Mouse (Mus musculus) midbrain, postnatal 0 days (tissue): ENCODE data around the gene Tmem132d. TPM values are rescaled to one million over a fixed set of nuclear protein-coding genes. Genes with fewer than 3 reads are reported as not detected.

Experiments
- ATAC-seq: fragments of 200-750 bp; cut with Nextera tagmentation; 2 replicates; pipeline ENCODE4 v1.8.0; 2017; ENCODE audit warnings: moderate number of reproducible peaks, mild to moderate bottlenecking, moderate TSS enrichment, moderate library complexity; ENCODE audit not compliant: low FRiP score
- DNase-seq: peaks from one replicate; pipeline ENCODE4 v3.0.0-alpha.2; 2015; ENCODE audit warnings: low spot score
- H3K27ac ChIP-seq: fragments of 300-500 bp; sonication (generic); 2 replicates; pipeline ENCODE4 v1.5.1; 2014; ENCODE audit warnings: low read depth, mild to moderate bottlenecking, low read length, mixed read lengths
- H3K27me3 ChIP-seq: fragments of 300-500 bp; sonication (generic); 2 replicates; pipeline ENCODE4 v1.6.1; 2014; ENCODE audit warnings: low read length, control low read depth, mixed read lengths; ENCODE audit not compliant: insufficient read depth
- H3K36me3 ChIP-seq: fragments of 300-500 bp; sonication (generic); 2 replicates; pipeline ENCODE4 v1.6.1; 2014; ENCODE audit warnings: low read length, control low read depth, mixed read lengths; ENCODE audit not compliant: insufficient read depth
- H3K4me1 ChIP-seq: fragments of 300-500 bp; sonication (generic); 2 replicates; pipeline ENCODE4 v1.6.1; 2014; ENCODE audit warnings: mild to moderate bottlenecking, control low read depth, antibody characterized with exemption, low read length, mixed read lengths; ENCODE audit not compliant: insufficient read depth
- H3K4me2 ChIP-seq: fragments of 300-500 bp; sonication (generic); 2 replicates; pipeline ENCODE4 v1.6.1; 2014; ENCODE audit warnings: low read depth, mild to moderate bottlenecking, low read length, mixed read lengths; ENCODE audit not compliant: poor library complexity, severe bottlenecking
- H3K4me3 ChIP-seq: fragments of 300-500 bp; sonication (generic); 2 replicates; pipeline ENCODE4 v1.5.1; 2014; ENCODE audit warnings: low read depth, mild to moderate bottlenecking, low read length, moderate library complexity
- H3K9ac ChIP-seq: fragments of 300-500 bp; sonication (generic); replicated peaks from 2 replicates; pipeline ENCODE4 v1.6.1; 2014; ENCODE audit warnings: mild to moderate bottlenecking, low read length, moderate library complexity, mixed read lengths; ENCODE audit not compliant: poor library complexity, severe bottlenecking
- H3K9me3 ChIP-seq: fragments of 300-500 bp; sonication (generic); 2 replicates; pipeline ENCODE4 v1.6.1; 2016; ENCODE audit warnings: low read length, control low read depth
- CTCF ChIP-seq: IDR thresholded peaks from 2 replicates; pipeline ENCODE4 v1.5.1; 2016; ENCODE audit warnings: antibody characterized with exemption, mild to moderate bottlenecking
- WGBS: fragments of 180-500 bp; shearing (Covaris S2); extraction: QIAGEN DNeasy Blood & Tissue Kit; methylation state at CpG from one replicate; pipeline ENCODE4 v1.1.7; 2014; 5-methylcytosine and 5-hydroxymethylcytosine counted together
- polyA plus RNA-seq: library from polyadenylated mRNA; unstranded; fragments of >200 nt; fragmentation: Nextera tagmentation; extraction: Ambion mirVana; gene quantifications from 2 replicates; pipeline ENCODE4 v1.2.1, GENCODE M21; 2015
- total RNA-seq: library from RNA; depleted of rRNA; stranded (reverse); fragments of >200 nt; gene quantifications from 2 replicates; pipeline ENCODE4 v1.2.3, GENCODE M21; 2014

The Tmem132d gene
- total and polyA plus RNA-seq, 2 experiments from 2014 or later: 4.0 to 14.7 TPM

DNA sequence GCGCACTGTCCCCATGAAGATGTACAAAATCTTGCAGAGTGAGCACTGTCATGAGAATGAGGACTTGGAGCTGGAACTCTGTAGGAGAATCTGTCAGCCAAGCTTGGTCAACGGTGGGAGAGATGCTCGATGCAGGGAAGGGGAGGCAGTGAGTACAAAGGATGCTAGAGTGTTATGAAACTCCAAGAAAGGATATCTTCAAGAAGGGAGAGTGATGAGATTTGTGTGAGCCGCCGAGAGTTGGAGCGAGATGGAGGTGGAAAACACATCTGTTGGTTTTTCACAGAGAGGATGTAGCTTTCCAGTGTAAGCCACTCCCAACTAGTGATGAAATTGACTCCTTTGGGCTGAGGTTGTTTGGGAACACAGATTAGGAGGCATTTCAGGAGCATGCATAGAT, 604.1 kb downstream of the Tmem132d start:
- 90% methylated on average over 6 of the region's 6 CpGs for WGBS
- H3K9me3 ChIP-seq: no peaks in the 10 kb centered on the region
- ATAC-seq (no peak), DNase-seq (no peak)
- no peak overlapping the region for H3K4me3 ChIP-seq
- TF ChIP-seq CTCF: no peak
- no peak overlapping the region for H3K9ac ChIP-seq
- H3K4me2 ChIP-seq: no peak overlapping the region
- H3K27me3 ChIP-seq: no peaks in the 10 kb centered on the region
- no peaks in the 10 kb centered on the region for H3K36me3 ChIP-seq
- H3K4me1 ChIP-seq: no peaks in the 10 kb centered on the region
- no peak overlapping the region for H3K27ac ChIP-seq

DNA sequence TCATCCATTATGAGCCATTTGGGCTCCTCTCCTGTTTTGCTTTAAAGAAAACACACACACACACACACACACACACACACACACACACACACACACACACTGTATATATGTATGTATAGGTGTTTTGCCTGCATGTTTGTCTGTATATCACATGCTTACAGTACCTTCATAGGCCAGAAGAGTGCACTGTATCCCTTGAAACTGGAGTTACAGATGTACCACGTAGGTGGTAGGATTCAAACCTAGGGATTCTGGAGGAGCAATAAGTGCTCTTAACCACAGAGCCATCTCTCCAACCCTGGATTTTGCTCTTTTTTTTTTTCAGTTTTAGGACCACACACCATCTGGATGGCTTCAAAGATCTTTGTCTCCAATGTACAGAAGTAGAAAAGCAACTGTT, 610.9 kb downstream of the Tmem132d start:
- no peak overlapping the region for H3K9ac ChIP-seq
- DNase-seq (peak; percentile 9), ATAC-seq (no peak)
- no peak overlapping the region for H3K4me2 ChIP-seq
- H3K4me1 ChIP-seq: no peaks in the 10 kb centered on the region
- H3K27me3 ChIP-seq: no peaks in the 10 kb centered on the region
- peak; percentile 60 for TF ChIP-seq CTCF
- H3K9me3 ChIP-seq: no peaks in the 10 kb centered on the region
- WGBS: 30% methylated on average over 1 of the region's 1 CpGs
- no peaks in the 10 kb centered on the region for H3K36me3 ChIP-seq
- H3K27ac ChIP-seq: no peak overlapping the region
- H3K4me3 ChIP-seq: no peak overlapping the region

DNA sequence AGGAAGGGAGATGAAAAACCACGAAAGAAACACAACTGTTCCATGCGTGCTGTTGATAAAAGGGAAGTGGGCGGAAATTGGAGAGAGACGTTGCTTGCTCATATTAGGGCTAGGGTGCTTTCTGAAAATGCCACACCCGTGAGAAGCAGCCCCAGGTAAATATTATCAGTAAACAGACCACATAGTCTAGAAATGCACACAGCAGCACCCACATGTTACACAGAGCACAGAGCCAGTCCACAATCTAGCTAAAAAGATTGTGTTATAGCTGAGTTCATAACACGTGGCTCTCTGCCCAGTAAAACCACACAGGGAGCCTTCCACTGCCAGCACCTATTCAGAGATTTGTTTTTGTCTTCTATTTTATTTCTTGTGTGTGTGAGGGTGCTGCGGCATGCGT, 617.6 kb downstream of the Tmem132d start:
- ATAC-seq (no peak), DNase-seq (no peak)
- no peak overlapping the region for H3K27ac ChIP-seq
- H3K36me3 ChIP-seq: no peaks in the 10 kb centered on the region
- no peak for TF ChIP-seq CTCF
- H3K4me2 ChIP-seq: no peak overlapping the region
- no peaks in the 10 kb centered on the region for H3K9me3 ChIP-seq
- H3K4me1 ChIP-seq: no peaks in the 10 kb centered on the region
- H3K9ac ChIP-seq: no peak overlapping the region
- H3K27me3 ChIP-seq: no peaks in the 10 kb centered on the region
- 79% methylated on average over 8 of the region's 8 CpGs for WGBS
- H3K4me3 ChIP-seq: no peak overlapping the region

GRCm38 (mm10) chr5:127807419-127807818, 625.5 kb downstream of the Tmem132d start:
- Histone ChIP-seq H3K4me3 (no peak overlapping the region), H3K27me3 (no peaks in the 10 kb centered on the region), H3K27ac (no peak overlapping the region), H3K4me1 (no peaks in the 10 kb centered on the region), H3K9me3 (no peaks in the 10 kb centered on the region), H3K36me3 (no peaks in the 10 kb centered on the region), H3K9ac (no peak overlapping the region), H3K4me2 (no peak overlapping the region)
- no peak for DNase-seq
- ATAC-seq: no peak
- WGBS: 90% methylated on average over 3 of the region's 3 CpGs
- no peak for TF ChIP-seq CTCF

GRCm38 (mm10) chr5:127806850-127807249, 626.0 kb downstream of the Tmem132d start:
- Histone ChIP-seq H3K4me1 (no peaks in the 10 kb centered on the region), H3K9ac (no peak overlapping the region), H3K4me3 (no peak overlapping the region), H3K4me2 (no peak overlapping the region), H3K36me3 (no peaks in the 10 kb centered on the region), H3K9me3 (no peaks in the 10 kb centered on the region), H3K27me3 (no peaks in the 10 kb centered on the region), H3K27ac (no peak overlapping the region)
- no peak for TF ChIP-seq CTCF
- DNase-seq (no peak), ATAC-seq (no peak)
- 89% methylated on average over 12 of the region's 12 CpGs for WGBS

DNA sequence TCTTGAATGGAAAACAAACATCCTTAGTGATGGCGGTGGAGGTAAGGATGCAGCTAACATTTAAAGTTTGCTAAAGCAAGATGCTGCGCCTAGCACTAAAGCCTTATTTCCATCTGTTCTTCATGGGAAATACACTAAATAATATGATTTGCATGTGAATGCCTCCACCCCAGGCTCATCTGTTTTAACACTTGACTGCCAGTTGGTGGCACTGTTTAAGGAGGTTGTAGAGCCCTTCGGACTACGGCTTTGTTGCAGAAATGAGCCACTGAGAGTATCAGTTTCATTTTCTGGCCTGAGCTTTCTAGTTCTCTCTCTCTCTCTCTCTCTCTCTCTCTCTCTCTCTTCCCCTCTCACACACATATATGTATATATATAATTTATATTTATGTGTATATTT, 632.0 kb downstream of the Tmem132d start:
- ATAC-seq: no peak
- H3K4me1 ChIP-seq: no peaks in the 10 kb centered on the region
- peak; percentile 53 for DNase-seq
- no peak overlapping the region for H3K9ac ChIP-seq
- peak; percentile 64 for TF ChIP-seq CTCF
- no peak overlapping the region for H3K27ac ChIP-seq
- no peaks in the 10 kb centered on the region for H3K36me3 ChIP-seq
- no peak overlapping the region for H3K4me3 ChIP-seq
- no peaks in the 10 kb centered on the region for H3K27me3 ChIP-seq
- H3K9me3 ChIP-seq: no peaks in the 10 kb centered on the region
- WGBS: 50% methylated on average over 4 of the region's 4 CpGs
- no peak overlapping the region for H3K4me2 ChIP-seq

DNA sequence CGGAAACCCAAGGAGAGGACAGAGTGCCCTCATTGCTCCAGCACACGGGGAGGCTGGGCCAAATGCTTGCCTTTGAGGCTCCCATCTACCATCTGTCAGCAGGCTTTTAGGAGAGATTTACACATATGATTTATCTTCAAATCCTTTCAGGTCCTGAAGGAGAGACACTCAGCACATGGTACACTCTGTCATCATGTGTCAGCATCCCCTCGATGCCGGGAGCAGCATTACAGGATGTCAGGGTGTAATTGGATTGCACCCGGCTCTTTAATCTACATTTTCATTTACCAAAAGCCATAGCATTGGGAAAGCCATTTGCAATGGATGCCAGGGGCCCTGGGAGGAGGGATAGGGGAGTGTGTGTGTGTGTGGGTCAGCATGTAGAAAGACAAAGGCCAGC, 651.7 kb downstream of the Tmem132d start:
- Histone ChIP-seq H3K9ac (no peak overlapping the region), H3K27ac (no peak overlapping the region)
- WGBS: 37% methylated on average over 5 of the region's 5 CpGs

More for the DNA sequence above, 651.7 kb downstream of the Tmem132d start:
- Histone ChIP-seq H3K9me3 (no peaks in the 10 kb centered on the region), H3K36me3 (no peaks in the 10 kb centered on the region), H3K4me1 (no peaks in the 10 kb centered on the region), H3K27me3 (no peaks in the 10 kb centered on the region), H3K4me2 (no peak overlapping the region), H3K4me3 (no peak overlapping the region)
- ATAC-seq: no peak
- TF ChIP-seq CTCF: no peak
- DNase-seq: peak; percentile 6
